Mouse (Mus musculus) heart, embryonic 16.5 days (tissue): ENCODE measurements around the gene Calm2. TPM values are rescaled to one million over a fixed set of nuclear protein-coding genes. Genes with fewer than 3 reads are reported as not detected.

Experiments
- ATAC-seq: fragments of 200-750 bp; cut with Nextera tagmentation; replicated peaks from 2 replicates; pipeline ENCODE4 v1.8.0; 2017; ENCODE audit warnings: moderate number of reproducible peaks; ENCODE audit not compliant: insufficient read depth, low FRiP score; ENCODE audit errors: extremely low read depth
- H3K27ac ChIP-seq: fragments of 300-500 bp; sonication (generic); 2 replicates; pipeline ENCODE4 v1.5.1; 2014; ENCODE audit warnings: mild to moderate bottlenecking, low read length, control low read depth, moderate library complexity
- H3K27me3 ChIP-seq: fragments of 300-500 bp; sonication (generic); 2 replicates; pipeline ENCODE4 v1.6.1; 2014; ENCODE audit warnings: low read length, mixed read lengths; ENCODE audit not compliant: control insufficient read depth, insufficient read depth
- H3K36me3 ChIP-seq: fragments of 300-500 bp; sonication (generic); 2 replicates; pipeline ENCODE4 v1.6.1; 2014; ENCODE audit not compliant: control insufficient read depth, insufficient read depth
- H3K4me1 ChIP-seq: fragments of 300-500 bp; sonication (generic); 2 replicates; pipeline ENCODE4 v1.6.1; 2014; ENCODE audit warnings: low read length, mixed read lengths; ENCODE audit not compliant: control insufficient read depth, insufficient read depth
- H3K4me2 ChIP-seq: fragments of 300-500 bp; sonication (generic); 2 replicates; pipeline ENCODE4 v1.6.1; 2014; ENCODE audit warnings: low read depth, mild to moderate bottlenecking, control low read depth, low read length
- H3K4me3 ChIP-seq: fragments of 300-500 bp; sonication (generic); 2 replicates; pipeline ENCODE4 v1.5.1; 2014; ENCODE audit warnings: mild to moderate bottlenecking, control low read depth, low read length
- H3K9ac ChIP-seq: fragments of 300-500 bp; sonication (generic); 2 replicates; pipeline ENCODE4 v1.6.1; 2014; ENCODE audit warnings: low read length, control low read depth
- H3K9me3 ChIP-seq: fragments of 300-500 bp; sonication (generic); replicated peaks from 2 replicates; pipeline ENCODE4 v1.6.1; 2016; ENCODE audit warnings: low read length; ENCODE audit not compliant: control insufficient read depth
- WGBS: fragments of 180-500 bp; shearing (Covaris S2); extraction: QIAGEN DNeasy Blood & Tissue Kit; methylation state at CpG from one replicate; pipeline ENCODE4 v1.1.7; 2014; 5-methylcytosine and 5-hydroxymethylcytosine counted together
- polyA plus RNA-seq: library from polyadenylated mRNA; unstranded; fragments of >200 nt; fragmentation: Nextera tagmentation; extraction: Ambion mirVana; gene quantifications from 2 replicates; pipeline ENCODE4 v1.2.1, GENCODE M21; 2015

Calm2 gene
- polyA plus RNA-seq, 1 experiment from 2014 or later, result 580 TPM

GRCm38 (mm10) chr17:87391242-87391641, 55.5 kb downstream of the Calm2 start:
- Histone ChIP-seq H3K36me3 (no peaks in the 10 kb centered on the region), H3K27me3 (no peaks in the 10 kb centered on the region), H3K9me3 (no peaks in the 10 kb centered on the region), H3K9ac (no peak overlapping the region), H3K4me2 (no peak overlapping the region), H3K4me3 (no peak overlapping the region), H3K27ac (peak overlapping the region; percentile 47), H3K4me1 (peaks cover 14% of the 10 kb centered on the region)
- WGBS, result 52% methylated on average over 7 of the region's 7 CpGs
- ATAC-seq, result peak; percentile 42; the same call in 1 of the 2 replicates

DNA sequence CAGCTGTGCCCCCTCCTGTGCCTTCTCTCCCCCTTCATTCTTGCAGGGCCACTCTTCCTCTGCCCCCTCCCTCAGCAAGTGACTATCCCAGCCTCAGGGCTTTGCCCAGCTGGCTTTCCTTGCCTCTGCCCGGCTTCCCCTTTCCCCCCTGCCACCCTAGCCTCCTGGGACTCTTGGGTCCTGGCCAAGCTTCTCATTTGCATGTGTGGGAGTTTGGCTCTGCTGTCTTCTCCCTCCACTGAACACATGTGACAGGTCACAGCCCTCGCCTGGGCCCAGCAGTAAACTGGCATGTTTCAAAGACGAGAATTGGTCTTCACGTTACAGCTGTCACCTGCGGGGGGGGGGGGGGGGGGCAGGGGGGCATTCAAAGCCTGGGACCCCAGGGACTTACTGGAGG, 59.7 kb downstream of the Calm2 start:
- 0 out of 2 replicates have a peak, but pooled peaks have one; percentile 68 for ATAC-seq

GRCm38 (mm10) chr17:87385835-87386234, 60.9 kb downstream of the Calm2 start:
- Histone ChIP-seq H3K4me2 (no peak overlapping the region), H3K36me3 (no peaks in the 10 kb centered on the region), H3K27me3 (no peaks in the 10 kb centered on the region), H3K4me3 (no peak overlapping the region), H3K9me3 (no peaks in the 10 kb centered on the region), H3K4me1 (peaks cover 7% of the 10 kb centered on the region), H3K9ac (no peak overlapping the region), H3K27ac (no peak overlapping the region)
- WGBS, result 66% methylated on average over 3 of the region's 3 CpGs
- no peak for ATAC-seq

More for the DNA sequence above, 59.7 kb downstream of the Calm2 start:
- no peaks in the 10 kb centered on the region for H3K27me3 ChIP-seq
- no peak overlapping the region for H3K9ac ChIP-seq
- peaks cover 11% of the 10 kb centered on the region for H3K4me1 ChIP-seq
- no peaks in the 10 kb centered on the region for H3K9me3 ChIP-seq
- no peak overlapping the region for H3K4me3 ChIP-seq
- H3K27ac ChIP-seq, result no peak overlapping the region
- WGBS, result 16% methylated on average over 5 of the region's 5 CpGs
- no peaks in the 10 kb centered on the region for H3K36me3 ChIP-seq
- no peak overlapping the region for H3K4me2 ChIP-seq

Other genes with a start within 250 kb of the Calm2 start
- gene Mcfd2, start 181.0 kb downstream of the Calm2 start, polyA plus RNA-seq, result 83.5 and 94.4 TPM in 2 replicates
- 3.9 and 6.2 TPM in 2 replicates for gene Ttc7, start 164.0 kb downstream of the Calm2 start, polyA plus RNA-seq
- gene Stpg4, start 19.2 kb downstream of the Calm2 start, polyA plus RNA-seq, result not detected in 2 replicates
- gene Epcam, start 189.0 kb upstream of the Calm2 start, polyA plus RNA-seq, result 27.9 and 33.6 TPM in 2 replicates
- 39.4 and 45.7 TPM in 2 replicates for gene Msh2, start 225.4 kb upstream of the Calm2 start, polyA plus RNA-seq